Mouse (Mus musculus) lung, adult 2 months (tissue): ENCODE results near the gene Slc6a3.

Experiments used
- CTCF ChIP-seq: fragments of 200-500 bp; IDR thresholded peaks from 2 replicates; pipeline ENCODE4 v1.5.1; 2011; ENCODE audit warnings: mild to moderate bottlenecking, low read length, control low read depth; ENCODE audit not compliant: insufficient read depth
- POLR2A ChIP-seq: fragments of 200-500 bp; IDR thresholded peaks from 2 replicates; pipeline ENCODE4 v1.6.1; 2011; ENCODE audit warnings: low read depth, mild to moderate bottlenecking, control low read depth, low read length, borderline replicate concordance; ENCODE audit errors: extremely low read depth

DNA sequence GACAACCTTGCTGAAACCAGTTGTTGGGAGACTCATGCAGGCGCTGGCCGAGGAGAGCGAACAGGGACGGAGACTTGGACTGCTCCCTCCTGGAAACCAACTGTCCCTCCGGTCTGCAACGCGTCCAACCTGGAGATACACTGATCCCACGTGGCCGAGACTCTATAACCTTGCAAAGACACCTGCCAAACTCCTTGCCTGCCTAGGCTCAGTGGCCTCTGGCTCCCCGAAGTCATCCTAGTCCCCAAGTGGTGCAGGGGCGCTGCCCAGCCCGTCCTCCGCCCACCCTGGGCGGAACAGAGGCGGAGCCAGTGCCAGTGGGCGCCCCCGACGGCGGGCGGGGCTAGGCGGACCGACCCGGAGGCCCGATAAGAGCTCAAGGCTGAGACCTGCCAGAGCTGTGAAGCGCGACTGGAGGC is at the start of gene Slc6a3:
- no peak for TF ChIP-seq CTCF
- no peak for TF ChIP-seq POLR2A
